Mouse (Mus musculus) kidney, postnatal 36 days (tissue): ENCODE data around the gene Fat3.
A peak's percentile ranks its signal among the peaks of the same experiment; 100 is the strongest.

Experiments
- DNase-seq, 2 experiments: peaks; one replicate each; pipeline ENCODE4 v3.0.0; 2021 to 2022; ENCODE audit warnings: mixed read lengths in 2 of 2

The Fat3 gene

DNA sequence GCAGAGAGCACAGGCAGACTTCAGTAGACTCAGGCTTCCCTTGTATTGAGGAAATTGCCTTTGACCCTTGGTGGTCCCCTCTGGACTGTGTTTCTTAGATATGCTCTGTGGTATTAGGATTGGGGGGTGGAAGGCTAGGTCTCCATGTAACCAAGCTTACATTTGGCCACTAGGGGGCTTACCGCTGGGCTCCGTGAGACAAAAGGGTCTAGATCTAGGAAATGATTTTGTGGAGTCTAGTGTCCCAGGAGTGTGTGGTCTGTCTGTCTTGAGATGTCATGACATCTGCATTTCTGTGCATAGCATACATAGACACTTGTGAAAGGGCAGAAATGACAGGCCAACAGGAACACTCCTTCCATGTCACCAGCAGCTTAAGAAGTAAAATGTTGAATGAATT, 561.5 kb downstream of the Fat3 start:
- peak in 1 of 2 experiments; percentile 13 for DNase-seq

DNA sequence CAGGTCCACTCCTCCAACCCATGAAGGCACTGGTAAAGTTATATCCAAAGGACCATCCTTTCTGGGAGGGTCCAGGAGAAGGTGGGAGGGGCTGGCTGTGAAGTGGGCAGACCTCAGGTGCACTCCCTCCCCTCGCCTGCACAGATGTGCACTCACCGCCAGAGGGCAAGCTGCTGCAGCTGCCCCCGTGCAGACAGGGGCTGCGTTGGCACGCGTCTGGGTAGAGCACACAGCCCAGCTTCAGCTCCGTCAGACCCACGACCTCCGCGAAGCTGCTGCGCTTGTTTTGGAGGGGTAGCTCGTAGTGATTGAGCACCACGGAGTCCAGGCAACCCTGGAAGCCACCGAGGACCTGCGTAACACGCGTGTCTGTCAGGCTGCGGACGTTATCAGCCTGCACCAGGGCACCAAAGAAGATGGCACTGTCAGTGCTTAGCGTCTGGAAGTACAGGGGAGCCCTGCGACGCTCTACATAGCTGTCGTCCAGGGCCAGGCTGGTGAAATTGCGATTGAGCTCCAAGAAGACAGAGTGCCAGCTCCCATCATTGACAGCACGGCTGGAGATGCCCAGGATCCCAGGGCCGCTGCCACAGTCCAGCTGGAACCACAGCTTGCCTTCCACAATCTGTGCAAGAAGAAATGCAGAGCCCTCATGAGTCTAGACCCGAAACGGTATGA, 563.1 kb downstream of the Fat3 start:
- no peak for DNase-seq

DNA sequence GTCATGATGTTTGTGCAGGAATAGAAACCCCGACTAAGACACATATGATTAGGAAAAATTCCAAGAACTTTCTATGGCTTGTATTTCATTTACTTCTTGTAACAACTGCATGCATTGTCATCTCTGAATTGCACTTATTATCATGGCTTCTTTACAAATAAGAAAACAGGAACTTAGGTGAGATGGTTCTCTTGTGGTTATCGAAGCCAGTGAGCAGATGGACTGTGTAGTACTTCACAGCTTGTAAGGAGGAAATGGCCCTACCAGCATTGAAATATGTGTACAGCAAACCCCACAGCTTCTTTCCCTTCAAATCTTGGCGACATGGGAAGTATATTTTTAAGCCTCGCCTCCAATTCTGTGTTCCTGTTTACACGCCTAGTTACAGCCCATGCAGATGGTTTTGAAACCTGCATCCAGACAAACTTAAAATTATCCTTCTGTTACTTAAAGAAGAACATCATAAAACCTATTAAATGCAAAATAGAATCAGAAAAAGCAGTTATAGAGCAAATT, 570.1 kb downstream of the Fat3 start:
- no peak for DNase-seq

DNA sequence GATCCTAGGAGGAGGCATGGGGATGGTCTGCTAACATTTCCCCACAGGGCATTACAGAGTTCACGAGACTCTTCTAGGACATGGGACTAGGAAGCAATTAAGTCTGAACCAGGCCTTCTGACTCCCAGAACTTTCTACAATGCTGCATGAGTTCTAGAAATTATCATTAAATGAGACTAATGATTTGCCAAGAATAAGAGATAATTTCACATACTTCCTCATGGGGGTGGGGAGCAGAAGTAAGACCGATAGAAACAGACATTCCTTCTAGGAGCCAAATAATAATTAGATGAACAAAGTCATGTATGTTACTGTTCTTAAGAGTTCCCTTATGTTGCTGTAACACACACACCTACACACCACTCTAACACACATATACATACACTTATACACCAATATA, 572.8 kb downstream of the Fat3 start:
- no peak for DNase-seq

DNA sequence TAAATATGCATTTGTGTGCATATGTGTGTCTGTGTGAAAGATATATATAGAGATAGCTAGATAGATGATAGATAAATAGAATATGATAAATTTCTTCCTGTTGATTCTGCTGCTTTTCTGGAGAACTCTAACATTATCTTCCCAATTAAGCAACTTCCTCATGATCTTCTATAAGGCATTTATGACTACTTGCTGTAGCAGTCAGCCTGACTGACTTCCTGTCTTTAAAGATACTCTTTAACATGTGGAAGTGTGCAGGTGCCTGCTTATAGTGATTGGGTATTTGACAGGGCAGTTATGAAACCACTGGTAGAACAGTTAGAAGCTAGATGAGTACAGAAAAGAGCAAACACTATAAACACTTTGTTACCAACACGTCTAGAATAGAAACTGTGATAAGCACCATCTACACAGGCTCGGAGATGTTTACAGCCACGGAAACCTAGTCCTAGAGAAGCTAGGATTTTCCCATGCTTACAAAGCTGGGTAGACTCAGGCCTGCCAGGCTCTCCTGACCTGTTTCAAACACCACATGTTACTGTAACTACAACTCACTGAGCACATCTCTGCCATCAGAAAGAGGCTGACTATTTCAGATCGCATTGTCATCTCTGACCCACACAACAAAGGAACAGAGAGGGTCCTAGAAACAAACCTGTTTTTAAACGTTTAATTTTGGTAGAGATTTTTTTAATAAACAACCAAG, 573.6 kb downstream of the Fat3 start:
- no peak for DNase-seq

DNA sequence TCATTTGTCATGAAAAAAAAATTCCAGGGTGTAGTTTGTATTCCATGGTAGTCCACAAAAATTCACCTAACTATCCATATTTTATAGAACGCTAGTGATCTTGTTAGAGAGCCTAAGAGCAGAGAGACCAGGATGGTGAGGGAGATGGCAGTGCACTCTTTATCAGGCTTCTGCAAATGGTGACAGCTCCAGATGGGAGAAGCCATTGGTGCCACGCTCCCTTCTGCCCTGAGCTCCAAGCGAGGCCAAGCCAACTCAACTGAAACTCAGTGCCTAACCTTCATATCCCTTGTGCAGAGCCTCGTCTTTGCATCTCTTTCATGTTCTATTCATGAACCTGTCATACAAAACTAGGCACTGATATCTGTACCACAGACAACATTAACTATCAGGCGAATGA, 575.8 kb downstream of the Fat3 start:
- DNase-seq: no peak

DNA sequence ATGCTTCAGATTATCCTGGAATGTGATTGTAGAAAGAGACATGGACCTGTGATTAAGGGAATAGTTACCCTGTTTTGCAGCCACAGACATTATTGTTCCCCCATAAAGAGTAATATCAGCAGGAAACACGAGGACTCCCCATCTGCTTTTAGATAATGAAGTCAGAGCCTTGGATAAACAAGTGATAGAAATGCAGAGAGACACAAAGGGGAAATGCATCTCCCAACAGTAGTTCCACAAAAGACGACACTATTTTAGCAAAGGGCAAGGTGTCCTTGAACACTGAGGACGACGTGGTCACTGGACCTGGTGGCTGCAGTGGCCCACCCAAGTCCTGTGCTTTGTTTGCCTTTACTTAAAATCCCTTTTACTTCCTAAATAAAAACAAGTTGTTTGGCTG, 580.8 kb downstream of the Fat3 start:
- no peak for DNase-seq

DNA sequence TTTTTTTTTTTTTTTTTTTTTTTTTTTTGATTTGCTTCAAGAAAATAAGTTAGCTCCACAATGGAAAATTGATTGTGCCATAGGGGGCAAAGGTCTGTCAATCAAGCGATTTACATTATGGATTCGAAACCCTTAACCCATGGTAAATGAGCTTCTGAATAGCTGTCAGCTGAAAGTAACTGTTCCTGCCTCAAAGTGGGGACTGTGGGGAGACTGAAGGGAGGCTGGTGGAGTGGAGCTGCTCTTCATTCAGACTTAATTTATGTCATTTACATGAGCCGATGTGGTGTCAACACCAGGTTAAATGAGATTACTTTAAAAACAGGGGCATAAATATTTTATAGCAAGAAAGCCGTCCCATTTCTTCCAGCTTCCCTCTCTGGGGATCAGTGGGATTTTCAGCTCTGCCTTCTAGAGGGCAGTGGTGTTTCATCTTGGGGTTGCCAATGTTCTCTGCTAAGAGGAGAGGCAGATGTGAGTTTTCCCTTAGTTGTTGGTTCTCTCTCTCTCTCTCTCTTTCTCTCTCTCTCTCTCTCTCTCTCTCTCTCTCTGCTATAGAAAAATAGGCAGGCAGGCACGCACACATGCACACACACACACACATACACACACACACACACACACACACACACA, 581.6 kb downstream of the Fat3 start:
- DNase-seq: peak in 1 of 2 experiments; percentile 6

DNA sequence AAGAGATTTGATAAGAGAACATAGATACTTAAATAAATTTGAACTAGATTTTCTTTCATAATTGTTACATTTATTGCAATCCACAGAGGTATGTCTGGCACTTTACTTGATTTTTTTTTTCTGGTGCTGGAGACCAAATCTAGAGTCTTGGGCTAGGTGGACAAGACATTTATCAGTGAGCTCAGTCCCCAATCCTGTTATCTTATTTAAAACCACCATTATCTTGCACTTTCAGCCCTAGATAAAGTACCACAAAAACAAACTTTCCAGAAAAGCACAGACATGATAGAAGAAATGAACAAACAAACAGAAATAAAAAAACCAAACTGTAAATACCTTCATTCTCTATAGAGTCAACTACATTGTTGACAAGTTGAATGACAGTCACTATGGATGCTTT, 584.5 kb downstream of the Fat3 start:
- DNase-seq: no peak

DNA sequence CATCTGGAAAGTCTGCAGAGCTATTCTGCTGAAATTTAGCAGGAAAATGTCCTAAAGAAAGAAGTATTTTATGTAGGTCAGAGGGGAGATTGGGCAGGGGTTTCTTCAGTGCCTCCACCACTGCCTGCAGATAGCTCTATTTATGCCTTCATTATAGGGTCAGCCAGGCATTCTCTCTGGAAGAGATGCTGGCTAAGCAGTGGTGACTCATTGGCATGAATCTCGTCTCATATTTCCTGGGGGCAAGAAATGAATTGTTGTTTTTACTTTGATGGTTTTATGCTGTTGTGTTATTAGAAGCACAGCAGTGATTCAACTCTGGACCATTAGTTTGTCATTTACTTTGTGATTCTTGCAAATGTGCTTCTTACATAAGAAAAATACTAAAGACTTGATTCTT, 588.4 kb downstream of the Fat3 start:
- no peak for DNase-seq

DNA sequence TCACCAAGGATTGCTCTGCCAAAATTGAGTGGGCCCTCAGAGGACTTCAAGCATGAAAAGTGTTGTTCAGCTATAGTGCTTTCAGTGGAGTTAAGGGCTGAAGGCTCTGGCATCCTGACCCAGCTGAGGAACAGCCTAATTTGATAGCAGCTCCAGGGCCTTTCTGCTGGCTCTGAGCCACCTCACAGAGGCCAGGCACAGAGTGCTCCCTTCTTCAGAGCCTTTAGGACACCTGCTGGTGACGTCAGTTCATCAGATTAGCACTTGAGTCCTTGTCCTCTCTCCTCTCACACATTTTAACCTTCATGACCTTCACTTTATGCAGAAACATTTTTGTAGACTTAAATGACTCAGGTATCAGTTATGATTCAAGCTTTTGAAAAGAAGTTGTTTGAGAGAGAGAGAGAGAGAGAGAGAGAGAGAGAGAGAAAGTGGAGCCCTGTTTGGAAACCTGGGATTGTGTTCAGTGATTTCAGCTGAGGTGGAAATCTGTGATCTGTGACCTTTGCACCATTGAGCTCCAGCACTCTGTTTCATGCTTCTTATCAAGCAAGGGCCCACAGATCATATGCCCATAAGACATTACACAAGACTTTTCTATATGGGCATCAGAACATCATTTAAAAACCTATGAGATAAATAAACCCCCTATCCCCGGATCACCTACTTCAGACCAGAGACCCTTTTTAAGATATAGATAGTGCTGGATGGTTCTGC, 591.5 kb downstream of the Fat3 start:
- no peak for DNase-seq

DNA sequence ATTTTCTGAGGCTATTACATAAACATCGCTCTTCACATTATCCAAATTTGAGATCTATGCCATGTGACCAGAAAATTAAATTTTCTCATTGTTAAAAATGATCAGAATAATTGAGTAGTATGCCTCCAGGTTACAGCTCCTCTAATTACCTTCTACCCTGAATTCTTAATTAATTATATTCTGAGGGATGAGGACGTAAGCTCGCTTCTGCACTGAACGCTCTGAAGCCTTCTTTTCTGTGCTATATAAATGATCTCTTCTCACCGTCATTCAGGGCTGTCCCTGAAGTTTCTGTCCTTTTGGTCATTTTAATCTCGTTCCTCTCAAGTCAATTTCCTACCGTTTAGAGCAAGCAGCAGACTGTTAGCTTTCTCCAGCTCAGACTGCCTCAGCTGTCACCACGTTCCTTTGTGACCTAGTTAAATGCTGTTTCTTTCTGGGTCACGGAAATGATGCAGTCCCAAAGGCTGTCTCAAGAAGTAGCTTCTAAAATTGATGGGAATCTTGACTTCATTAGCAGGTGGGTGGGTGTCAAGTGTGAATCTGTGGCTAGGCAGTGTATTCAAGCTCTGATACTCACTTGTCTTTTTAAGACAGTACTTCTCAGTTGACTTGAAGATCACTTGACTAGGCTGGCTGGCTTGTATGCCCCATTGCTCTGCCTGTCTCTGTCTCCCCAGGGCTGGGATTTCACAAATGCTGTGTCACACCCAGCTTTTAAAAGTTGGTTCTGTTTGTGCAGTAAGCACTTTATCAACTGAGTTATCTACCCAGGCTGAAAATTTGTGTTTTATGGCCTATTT, 596.9 kb downstream of the Fat3 start:
- DNase-seq: no peak

DNA sequence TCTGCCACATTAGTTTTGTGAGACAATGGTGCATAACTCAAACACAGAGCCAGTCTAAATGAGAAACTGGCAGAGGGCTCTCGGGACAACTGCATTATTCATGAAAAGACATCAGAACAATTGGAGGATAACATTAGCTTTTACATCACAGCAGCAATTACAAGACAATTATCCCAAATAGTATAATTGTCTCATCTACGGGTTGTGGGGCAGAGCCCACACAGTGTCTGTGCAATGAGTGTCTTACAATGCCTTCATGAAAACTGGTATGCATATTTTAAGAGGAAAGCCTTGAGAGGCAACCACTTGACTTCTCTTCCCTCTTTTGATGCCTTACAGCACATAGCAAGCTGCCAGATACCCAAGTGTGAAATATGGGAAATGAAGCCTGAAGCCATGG, 603.0 kb downstream of the Fat3 start:
- no peak for DNase-seq

DNA sequence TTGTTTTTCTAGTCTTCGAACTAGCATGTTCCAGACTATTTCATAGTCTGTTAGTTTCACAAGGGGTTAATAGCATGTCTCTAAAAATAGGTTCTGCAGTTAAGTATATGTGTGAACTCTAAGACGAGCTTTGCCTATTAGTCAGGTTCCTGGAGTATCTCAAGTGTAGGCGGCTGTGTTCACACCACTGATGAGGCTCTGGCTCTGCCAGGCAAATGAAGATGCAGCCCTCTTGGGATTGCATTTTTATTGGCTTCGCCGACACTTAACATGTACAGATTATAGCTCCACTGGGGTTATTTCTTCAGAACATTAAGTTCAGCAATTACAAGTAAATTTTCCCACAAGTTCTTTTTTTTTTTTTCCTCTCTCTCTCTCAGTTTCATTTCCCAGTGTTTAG, 614.3 kb downstream of the Fat3 start:
- DNase-seq: no peak

DNA sequence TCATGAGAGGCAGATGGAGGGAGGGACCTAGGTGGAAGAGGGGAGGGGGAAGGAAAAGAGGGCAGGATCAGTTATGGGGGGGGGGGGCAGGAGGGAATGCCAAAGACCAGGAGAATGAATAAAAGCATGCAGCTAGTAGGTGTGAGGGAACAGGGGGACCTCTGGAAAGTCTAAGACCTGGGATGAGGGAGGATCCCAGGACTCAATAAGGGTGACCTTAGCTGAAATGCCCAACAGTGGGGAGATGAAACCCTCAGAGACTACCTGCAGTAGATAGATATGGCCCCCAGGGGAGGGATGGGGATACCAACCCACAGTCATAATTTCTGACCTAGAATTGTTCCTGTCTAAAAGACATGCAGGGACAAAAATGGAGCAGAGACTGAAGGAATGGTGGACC, 620.3 kb downstream of the Fat3 start:
- no peak for DNase-seq

DNA sequence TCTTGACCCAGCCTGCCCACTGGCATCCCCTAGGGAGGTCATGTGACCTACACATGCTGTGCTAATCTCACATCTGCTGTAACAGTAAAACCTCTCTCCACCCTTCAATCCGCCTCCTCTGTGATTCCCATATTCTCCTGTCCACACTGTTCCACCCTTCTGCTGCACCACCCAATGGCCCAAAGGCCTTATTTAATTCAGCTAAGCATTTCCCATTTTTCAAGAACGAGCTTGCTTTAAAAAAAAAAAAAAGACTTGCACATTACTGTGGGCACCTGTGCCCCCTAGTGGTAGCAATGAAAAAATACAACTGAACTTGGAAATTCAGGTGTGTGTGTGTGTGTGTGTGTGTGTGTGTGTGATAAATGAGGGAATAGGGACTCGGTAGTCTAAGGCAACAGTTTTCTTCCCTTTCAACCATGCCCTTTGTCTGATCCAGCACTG, 620.9 kb downstream of the Fat3 start:
- peak; percentile 20 to 61 for DNase-seq

DNA sequence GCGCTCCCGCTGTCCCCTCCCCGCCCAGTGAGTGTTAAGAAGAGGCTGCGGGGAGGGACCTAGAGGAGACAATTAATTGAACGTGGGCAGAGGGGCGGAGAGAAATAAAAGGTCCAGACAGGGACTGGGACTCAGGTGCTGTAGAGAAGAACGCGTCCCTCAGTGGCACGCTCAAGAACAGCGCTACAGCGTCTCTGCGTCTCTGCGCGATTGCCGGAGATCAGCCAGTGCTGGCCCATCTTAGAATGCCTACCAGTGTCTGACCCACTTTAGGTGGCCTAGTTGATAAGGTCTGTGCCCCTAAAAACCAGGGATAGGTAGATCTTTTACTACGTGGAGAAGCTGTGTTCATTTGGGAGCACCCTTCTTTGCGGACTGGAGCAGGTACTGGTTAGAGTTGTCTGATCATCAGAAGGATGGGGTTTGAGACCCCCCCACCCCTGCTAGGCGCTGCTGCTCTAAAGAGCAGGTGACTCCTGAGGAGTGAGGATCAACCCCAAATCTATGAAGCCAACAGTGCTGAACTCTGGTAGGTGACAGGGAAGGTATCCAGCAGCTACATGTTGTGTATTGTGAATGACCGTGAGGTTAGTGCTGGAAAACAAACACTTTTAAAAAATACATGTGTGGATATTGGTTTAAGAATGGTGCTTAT, 626.5 kb downstream of the Fat3 start, which contains the start of gene Mtnr1b:
Gene Mtnr1b (minus strand): TSS at position 51 of the 655 bp plus-strand sequence.
- DNase-seq: no peak

DNA sequence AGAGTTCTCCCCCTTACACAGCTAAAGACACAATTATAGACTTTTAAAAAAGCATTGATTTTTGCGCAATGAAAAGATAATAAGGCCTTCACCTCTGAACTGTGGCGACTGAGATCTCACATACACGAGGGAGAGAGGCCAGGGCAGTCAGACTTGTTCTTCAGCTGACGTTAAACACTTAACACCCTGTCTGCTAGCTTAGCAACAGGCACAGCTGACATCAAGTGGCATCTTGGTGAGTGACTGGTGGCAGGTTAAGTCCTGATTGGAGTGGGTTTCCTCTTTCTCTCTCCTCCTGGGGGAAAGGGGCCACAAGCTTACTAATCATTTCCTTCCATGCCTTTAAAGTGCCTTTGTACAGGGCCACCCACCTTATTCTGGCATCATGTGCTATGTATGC, 631.1 kb downstream of the Fat3 start:
- DNase-seq: no peak

DNA sequence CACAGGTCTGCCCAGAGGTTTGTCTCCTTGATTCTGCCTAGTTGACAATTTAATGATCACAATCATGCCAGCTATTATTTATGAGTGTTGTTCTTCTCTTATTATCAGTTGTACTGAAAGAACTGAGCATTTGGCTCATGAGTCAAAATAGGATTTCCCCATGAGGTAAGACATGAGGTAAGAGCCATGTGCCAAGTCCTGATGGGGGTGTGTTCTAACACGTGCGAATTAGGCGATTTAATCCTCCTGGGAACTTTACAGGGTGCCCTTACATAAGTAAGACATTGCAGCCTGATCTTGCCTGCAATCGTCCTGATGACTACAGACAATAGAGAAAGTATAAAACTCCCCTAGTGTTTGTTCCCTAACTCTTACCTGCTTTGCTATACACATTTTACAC, 631.6 kb downstream of the Fat3 start:
- DNase-seq: no peak

DNA sequence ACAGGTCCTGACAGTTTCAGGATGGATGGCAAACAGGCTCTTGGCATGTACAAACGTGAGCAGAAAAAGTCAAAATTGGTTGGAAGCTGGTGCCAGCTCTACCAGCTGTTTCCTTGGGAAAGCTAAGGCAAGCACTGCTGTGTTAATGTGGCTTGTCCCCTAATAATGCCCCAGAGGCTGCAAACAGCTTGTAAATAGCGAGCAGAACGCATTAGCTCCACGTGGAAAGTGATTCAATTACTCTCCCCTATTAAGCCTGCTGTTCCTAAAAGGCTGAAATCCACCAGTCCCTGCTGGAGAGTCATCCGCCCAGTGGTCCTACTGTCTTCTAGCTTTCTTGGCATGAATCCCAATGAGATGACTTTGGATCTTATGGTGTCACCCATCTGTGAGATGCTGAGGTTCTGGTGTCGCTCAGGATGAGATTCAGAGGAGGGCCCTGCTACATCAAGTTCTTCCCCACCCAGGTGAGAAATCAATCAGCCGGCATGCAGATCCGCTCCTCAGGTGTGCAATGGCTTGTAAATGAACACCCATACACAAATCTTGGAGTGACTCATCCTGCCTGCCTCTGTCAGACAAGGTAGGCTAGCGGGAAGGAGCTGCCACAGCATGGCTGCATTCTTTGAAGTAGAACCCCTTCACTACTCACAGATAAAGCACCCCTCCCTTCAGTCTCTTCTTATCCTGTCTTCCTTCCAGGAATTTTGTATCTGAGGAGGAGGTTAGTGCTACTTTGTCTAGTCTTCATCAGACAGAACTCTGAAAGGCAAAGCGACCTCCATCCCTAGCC, 634.6 kb downstream of the Fat3 start:
- no peak for DNase-seq

DNA sequence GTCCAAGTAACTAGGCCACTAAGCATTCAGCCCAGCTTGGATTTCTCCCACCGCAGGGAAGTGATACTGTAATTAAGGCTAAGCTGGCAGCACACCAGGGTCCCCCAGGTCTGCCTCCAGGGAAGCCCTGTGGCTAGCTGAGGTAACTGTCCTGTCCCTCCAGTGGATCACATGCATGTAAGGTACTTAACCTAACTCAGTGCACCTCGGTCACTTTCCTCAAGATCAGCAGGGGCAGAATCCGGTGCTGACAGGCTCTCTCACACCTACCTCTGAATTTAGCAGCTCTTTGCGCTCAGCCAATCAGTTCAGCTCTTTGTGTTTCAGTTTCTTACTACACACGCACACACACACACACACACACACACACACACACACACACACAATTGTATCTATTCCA, 639.7 kb downstream of the Fat3 start:
- no peak for DNase-seq
